Mouse (Mus musculus) embryo, embryonic 11.5 days (tissue): ENCODE data around the gene Ptx4.
"Not testable (repeated sequence)": the region's sequence is repeated elsewhere in the genome, so short reads cannot be mapped to it uniquely, and the experiment has no call there.

Experiments
- DNase-seq: peaks from one replicate; pipeline ENCODE4 v3.0.0-alpha.2; 2012; ENCODE audit warnings: low read depth, low spot score

Gene Ptx4

DNA sequence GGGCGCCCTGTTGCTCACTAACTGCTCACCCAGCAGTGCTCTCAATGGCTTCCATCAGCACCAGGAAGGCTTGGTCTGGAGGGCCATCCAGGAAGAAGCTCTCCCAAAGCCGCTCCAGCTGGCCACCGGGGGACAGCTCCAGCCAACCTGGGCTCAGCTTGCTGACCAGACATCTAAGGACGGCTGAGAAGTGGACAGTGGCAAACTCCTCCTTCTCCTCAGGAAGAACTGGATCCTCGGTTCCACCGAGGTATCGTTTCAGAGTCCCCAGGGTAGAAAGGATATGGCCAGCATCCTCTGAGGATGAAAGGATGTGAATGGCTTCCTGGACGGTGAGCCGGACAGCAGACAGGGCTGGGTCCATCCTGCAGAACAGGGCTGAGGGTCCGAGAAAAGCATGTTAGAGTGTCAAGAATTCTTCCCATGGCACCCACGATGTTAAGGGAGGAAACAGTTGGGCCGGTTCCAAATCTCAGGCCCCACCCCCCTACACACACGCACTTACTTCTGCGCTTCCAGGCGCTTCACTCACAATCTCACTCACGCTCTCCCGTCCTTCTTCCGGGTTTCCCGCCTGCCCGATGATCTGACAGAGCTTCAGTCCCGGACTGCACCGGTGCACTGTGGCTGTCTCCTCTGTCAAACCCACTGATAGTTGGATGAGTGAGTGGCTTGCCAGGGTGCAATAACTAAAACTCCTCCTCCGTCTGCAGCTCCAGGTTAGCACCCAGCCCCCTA is 5.5 kb upstream of the Ptx4 start:
- DNase-seq: no peak

DNA sequence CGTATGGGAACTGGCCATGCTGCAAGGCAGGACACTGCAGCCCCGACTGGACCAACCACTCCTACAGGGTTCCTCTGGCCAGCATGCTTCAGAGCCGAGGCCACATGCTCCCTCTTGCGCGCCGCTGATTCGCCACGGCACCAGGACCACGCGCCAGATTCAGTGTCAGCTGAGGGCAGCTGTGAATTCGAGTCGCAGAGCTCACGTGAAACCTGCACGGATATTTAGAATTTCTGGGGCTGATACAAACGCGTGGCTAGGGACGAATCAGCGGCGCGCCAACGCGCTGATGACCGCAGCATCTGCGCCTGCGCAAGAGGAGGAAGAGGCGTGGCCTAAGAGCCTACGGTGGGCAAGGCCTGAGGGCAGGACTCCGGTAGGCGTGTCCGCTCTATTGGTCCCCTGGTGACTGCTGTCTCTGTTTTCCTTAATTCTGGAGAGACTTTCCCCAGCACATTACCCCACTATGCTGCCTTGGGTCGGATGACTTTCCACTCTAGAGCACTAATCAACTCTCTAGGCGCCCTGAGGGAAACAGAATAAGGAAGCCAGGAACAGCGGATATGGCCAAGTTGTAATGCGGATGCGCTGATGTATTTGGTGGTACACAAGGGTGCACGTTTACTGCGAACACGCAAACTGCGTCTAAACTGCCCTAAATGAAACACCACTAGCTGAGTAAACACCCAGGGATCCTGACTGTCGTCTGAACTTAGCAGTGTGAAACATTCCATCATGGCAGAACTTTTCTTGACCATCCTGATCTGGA is 4.7 kb upstream of the Ptx4 start, which contains the start of gene Telo2:
Gene Telo2, minus strand, starts transcription at position 304 of the 769 bp plus-strand sequence.
- peak; percentile 89 for DNase-seq

DNA sequence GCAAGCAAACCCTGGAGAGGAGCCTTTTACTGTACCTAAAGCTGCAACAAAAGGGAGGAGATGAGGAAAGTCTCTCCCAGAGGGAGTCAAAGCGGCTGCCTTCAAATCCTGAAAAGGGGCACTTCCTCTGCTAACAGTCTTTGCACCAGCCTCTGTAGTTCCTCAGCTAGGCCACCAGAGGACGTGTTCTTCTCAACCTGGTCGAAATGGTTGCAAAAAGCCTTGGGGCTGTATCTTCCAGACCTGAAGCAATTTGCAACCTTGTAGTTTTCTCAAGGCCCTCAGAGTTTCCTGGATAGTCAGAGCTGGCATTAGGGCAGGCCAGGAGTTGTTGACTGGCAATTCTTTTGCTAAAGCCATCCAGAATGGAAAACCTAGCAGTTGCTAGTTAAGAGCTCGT is 3.3 kb upstream of the Ptx4 start:
- DNase-seq: no peak

DNA sequence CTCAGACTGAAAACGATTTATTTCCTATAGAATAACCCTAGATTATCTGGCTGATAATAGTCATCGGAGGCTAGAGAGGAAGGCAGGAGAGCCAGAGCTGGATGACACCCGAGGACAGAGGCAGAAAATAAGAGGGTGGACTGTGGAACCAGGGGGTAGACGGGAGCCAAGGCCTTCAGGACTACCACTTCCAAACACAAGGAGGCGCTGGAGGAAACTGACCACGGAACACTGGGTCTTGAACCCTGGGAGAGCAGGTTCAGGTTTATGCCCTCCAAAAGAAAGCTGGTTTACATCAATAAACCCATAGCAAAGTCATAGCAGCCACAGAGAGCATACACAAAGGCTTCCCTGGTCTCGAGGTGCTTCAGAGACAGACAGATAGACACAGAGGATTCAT is 3.4 kb downstream of the Ptx4 start:
- no peak for DNase-seq

DNA sequence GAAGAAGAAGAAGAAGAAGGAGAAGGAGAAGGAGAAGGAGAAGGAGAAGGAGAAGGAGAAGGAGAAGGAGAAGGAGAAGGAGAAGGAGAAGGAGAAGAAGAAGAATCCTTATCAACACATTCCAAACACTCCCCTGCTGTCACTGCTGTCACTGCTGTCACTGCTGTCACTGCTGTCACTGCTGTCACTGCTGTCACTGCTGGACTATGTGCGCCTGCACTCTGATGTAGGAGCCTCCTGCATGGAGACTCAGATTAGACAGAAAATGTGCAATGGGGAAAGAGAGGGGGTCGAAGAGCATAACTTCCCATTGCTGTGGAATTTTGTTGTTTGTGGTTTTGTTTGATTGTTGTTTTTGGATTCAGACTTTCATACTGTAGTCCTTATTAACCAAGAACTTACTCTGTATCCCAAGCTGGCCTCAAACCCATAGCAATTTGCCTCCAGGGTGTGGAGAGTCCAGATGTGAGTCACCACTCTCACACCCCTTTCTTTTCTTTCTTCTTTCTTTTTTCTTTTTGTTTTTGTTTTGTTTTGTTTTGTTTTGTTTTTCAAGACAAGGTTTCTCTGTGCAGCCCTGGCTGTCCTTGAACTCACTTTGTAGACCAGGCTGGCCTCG is 5.0 kb downstream of the Ptx4 start:
- DNase-seq: not testable (repeated sequence)

DNA sequence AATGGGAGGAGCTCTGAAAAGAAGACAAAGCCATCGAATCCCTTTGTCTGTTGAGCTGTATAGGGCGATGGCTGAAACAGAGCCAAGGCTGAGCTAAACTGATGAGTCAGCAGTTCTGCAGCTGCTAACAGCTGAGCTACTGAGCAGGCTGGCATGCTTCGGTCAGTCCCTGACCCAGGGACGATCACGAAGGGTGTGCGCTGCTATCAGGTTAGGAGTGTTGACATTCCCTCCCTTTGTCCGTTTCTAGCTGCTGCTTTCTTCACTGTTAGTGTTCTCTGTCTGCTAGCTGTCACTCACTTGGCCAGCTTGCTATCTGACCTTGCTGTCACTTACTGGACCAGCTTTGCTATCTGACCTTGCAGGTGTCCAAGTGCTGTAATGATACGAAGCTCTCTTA is 6.5 kb downstream of the Ptx4 start:
- no peak for DNase-seq

DNA sequence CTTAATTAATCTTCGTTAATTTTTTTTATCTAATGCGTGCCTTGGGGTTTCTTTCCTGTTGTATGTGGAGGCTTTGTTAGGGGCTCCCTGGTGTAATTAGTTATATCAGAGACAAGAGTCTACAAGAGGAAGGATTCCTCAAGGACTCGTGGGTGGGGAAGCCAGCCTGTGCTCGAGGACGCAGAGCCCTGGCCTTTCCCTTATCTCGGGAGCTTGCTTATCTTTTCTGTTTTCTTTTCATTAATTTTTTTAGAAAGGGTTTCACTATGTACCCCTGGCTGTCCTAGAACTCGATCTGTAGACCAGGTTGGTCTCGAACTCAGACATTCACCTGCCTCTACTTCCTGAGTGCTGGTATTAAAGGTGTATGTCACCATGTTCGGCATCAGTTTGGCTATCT is 7.1 kb downstream of the Ptx4 start:
- DNase-seq: no peak

DNA sequence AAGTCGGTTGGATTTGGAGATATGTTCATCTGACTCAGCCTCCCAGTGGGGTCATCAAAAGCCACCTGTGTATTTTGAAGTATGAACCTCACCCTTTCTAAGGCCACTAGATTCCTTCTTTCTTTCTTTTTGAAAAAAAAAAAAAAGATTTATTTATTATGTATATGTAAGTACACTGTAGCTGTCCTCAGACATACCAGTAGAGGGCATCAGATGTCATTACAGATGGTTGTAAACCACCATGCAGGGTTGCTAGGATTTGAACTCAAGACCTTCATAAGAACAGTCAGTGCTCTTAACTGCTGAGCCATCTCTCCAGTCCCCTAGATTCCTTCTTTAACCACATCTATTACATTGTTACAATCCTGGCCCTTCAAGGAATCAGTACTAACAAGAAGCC is 9.5 kb downstream of the Ptx4 start:
- DNase-seq: no peak

DNA sequence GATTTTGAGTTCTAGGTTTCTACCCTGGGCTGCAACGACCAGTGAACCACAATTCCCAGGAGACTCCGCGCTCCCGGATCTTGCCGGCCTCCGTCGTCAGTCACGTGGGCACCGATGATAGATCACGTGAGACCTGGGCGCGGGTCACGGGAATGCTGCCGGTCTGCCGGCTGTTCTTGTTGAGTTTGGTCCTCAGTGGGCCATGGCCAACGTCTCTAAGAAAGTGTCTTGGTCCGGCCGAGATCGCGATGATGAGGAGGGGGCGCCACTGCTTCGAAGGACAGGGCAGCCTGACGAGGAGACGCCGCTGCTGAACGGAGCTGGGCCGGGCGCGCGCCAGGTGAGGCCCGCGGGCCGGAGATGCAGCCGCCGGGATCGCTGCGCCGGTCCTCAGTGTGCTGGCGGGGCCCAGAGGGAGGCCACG is 12.7 kb downstream of the Ptx4 start, which contains the start of gene Clcn7:
Gene Clcn7, plus strand, starts transcription at position 117 of the 424 bp plus-strand sequence.
- DNase-seq: peak; percentile 88

DNA sequence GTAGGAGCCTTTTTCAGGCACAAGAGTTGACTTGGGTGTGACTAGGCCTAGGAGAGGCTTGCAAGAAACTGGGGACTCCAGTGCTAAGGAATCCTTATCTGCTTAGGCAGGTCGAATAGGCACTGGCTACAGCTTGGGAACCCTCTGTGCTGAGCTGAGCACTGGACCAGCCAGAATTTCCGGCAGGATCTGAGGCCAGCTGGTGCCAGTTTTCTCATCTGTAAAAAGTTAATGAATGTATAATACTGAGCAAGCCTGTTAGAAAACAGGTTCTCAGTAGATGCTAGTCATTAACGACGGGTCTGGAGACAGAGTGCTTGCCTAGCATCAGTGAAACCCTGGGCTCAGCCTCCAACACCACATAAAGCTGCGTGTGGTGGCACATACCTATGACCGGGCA is 15.1 kb downstream of the Ptx4 start:
- DNase-seq: no peak

DNA sequence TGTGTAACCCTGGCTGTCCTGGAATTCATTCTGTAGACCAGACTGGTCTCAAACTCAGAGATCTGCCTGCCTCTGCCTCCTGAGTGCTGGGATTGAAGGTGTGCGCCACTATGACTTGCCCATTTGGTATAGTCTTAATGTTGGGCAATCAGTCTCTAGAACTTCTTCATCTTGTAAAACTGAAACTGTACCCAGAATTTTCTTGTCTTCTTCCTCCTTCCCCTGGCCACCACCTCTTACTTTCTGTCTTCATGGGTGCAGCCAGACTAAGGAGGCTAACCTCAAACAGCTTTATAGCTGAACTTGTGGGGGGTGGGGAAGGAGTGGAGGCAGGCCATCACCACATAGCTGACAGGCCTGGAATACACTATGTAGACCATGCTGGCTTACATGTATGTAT is 18.2 kb downstream of the Ptx4 start:
- DNase-seq: no peak

DNA sequence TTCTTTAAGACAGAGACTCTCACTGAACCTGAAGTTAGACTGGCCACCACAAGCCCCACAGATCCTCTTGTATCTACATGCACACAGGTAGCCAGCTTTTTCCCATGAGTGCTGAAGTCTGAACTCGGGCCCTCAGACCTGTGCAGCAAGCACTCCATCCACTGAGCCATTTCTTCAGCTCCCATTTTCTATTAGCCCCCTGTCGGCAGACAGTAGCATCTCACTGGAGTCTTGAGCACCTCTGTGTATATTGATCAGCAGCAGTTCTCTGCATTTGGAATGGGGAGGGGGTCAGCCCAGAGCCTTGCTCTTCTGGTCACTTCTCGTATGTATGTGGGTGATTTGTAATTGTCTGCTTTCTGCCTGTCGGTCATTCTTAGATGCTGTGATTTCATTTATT is 19.4 kb downstream of the Ptx4 start:
- no peak for DNase-seq

DNA sequence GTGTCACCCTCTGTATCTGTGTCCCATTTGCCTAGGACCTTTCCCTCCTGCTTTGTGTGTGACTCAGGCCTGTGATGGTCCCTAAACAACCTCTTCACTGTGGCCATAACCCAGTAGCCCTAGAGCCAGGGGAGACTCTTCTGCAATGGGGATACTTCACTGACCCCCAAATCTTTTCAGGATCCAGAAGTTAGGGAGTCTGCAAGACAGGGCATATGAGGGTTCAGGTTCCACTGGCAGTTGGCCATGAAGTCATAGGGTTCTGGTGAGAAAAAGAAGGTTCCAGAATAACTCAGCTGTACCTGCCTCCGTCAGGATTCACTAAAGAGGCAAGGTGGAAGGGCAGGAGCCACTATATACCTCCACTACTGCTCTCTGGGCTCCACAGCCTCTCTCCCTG is 41.6 kb downstream of the Ptx4 start, which contains the start of gene Ccdc154:
Gene Ccdc154, plus strand, starts transcription at position 301 of the 400 bp plus-strand sequence.
- DNase-seq: no peak

DNA sequence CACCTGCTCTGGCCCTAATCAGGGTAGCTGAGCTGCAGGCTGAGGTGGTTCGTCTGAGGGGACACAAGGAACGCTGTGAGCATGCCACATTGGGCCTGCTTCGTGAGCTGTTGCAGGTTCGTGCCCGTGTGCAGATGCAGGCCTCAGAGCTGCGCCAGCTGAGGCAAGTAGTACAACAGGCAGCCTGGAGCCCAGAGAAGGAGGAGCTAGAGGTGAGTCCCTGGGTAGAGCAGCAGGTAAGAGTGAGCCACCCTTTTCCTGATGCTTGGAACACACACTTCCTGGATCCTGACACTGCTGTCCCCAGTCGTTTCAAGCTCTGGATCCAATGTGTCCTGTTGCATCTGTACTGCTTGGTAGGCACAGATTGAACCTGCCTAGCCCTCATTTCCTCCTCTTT is 42.8 kb downstream of the Ptx4 start:
- DNase-seq: no peak

DNA sequence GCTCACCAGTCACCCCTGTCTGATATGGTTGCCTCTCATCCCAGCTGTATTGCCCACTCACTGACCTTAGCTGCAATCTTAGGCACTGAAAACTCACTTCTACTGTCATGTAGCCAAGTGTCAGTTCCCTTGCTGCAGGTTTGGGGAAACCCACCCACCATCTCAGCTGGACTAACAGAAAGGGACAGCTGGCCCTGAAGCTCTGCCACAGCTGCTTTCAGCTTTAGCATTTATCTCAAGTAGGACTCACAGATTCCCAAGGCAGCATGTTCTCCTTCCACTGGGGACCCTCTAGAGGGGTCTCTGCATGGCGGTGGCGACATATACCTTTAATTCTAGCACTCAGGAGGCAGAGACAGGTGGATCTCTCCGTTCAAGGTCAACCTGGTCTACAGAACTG is 44.2 kb downstream of the Ptx4 start:
- no peak for DNase-seq

DNA sequence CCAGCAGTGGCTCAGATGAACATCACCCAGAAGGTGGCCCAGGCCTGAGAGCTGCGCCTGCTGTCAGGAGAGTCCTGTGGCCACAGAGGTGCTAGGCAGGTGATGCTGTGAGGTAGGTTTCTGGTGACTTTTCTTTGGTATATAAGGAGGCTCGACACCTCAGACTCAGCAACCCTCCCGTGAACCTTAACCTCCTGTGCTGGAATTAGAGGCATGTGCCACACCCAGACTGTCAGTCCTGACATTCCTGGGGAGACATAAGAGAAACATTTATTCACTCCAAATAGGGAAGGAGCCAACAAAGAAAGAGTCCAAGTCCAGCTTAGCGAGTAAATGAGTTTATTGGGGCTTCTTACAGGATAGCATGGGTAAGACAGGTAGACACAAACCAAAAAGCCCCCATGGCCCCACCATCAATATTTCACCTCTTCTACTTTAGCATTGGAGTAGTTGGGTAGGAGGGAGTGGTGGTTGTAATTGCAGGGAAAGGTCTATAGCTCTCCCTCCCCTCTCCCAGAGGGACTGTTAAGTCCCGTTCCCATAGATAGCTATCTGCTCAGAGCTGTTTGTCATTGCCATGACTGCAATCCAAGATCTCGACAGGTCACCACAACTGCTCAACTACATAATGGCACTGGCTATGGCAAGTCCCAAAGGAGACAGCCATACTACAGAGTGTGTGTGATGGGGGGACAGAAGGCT is 45.6 kb downstream of the Ptx4 start:
- no peak for DNase-seq

DNA sequence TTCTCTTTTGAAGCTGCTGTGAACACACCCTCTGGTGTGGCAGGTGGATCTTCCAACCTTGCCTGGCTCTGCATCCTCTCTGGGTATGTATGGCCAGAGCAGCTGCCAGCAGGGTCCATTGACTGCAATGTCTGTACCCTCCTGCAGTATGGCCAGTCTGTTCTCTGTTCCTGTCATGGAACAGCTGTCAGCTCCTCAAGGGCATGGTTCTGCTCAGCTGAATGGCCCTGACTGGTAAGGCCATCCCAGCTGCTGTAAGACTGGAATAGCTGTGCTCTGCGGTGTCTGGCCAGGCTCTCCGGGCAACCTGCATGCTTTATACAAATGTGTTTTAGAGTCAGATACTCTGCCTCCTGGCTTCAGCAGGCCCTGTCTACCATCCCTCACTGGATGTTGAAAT is 49.1 kb downstream of the Ptx4 start:
- DNase-seq: no peak

DNA sequence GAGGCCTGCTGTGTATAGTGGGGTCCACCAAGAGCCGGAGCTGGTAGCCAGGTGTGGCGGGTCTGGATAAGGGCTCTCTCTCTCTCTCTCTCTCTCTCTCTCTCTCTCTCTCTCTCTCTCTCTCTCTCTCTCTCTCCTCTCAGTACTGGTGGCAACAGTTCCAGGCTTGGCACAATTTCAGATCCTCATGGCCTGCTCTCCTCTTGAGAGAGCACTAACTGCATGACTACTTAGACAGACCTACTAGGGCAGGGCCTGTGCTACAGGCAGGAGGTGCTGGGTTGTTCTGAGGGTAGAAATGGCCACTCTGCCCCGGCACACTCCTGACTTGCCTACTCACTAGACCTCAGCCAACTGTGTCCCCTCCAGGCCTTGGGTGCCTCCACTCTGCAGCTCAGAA is 52.0 kb downstream of the Ptx4 start:
- DNase-seq: no peak
